Mouse (Mus musculus): ENCODE measurements around the gene Zc3hc1. TPM values are rescaled to one million over a fixed set of nuclear protein-coding genes. Genes with fewer than 3 reads are reported as not detected.
A peak's percentile ranks its signal among the peaks of the same experiment; 100 is the strongest.

Zc3hc1 gene
- total RNA-seq, 2 experiments from 2014 or later, result 24.9 to 26.3 TPM

DNA sequence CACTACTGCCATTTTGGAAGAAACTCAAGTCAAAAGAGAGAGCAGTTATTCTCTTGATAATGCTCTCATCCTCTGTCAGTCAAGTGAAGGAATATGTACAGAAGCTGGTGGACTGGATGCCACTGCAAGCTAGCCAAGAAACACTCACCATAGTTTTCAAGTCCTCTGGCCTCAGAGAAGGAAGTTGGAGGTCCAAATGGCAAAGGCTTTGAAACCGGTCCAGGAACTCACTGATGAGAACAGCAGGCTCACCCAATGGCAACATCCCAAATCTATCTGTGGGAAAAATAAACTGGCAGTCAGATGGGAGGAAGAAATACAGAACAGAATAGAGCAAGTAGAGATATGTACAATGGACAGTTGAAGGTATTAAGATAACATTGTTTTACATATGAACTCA lies 15.0 kb downstream of the Zc3hc1 start:
- DNase-seq (ENCODE audit: low spot score in 2 of 2), result no peak
- intact Hi-C loops (cut with DNase I), result no loop called here

DNA sequence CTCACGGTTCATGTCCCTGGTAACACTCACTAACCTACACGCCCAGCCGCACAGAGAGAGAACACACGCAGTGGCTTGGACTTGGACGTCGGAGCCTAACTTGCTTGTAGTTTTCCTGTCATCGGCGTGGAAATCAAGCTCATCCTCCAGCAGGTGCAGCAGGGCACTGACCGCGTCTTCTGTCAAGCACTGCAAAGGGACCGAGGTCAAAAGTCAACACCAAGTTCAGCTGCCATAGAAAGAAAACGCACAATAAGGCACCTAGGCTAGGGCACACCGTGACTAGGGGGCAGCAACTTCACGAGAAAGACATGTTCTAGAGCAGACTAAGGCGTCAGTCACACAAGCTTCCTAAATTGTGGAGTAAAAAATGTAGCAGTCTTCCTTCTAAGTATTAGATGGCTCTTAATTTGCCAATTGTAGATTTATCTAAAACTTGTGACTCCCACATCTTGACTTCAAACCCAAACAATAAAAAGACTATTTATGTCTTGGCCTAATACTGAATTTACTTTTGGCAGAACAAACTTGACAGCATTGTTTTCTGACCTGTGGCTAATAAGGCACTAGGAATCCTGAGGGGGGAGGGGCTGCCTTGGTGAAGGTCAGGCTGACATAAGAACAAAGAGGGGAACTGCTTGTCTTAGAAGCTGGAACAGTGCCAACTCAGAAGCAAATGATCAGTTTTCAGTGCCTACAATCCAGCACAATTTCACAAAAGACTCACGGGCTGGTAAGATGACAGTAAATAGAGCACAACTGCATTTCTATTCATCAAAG lies 15.9 kb downstream of the Zc3hc1 start:
- intact Hi-C loops (cut with DNase I), result no loop called here
- no peak for DNase-seq (ENCODE audit: low spot score in 2 of 2)

DNA sequence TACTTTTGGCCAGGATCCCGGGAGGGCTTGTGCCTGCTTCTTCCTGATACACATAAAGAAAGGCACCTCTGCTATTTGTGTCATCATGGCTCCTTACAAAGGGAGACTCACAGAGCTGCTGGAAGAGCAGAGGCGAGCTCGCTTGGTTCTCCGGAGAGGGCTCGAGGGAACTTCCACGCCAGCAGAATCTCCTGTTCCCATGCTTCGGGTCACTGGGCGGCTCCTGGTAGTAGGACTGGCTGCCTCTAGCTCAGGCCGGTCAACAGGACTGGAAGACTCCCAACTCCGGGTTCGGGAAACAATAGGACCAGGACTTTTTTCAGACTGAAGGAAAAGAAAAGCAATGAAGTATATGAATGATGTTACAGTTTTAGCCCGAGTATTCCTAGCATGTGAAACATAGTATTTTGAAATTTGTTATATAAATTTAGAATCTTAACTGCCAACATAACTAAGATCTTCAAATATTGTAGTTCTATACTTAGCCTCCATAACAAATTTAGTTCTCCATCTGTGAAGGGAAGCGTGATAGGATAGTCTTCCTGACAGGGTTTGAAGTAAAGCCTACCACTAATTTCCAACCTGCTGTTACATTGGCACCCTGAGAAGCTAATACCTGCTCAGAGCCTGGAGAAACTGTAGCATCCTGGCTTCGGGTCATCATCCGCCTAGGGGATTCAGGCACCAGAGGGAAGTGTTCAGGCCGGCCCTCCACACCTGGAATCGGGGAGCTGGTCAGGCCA lies 18.0 kb downstream of the Zc3hc1 start:
- intact Hi-C loops (cut with DNase I), result no loop called here
- peak in 1 of 2 experiments; percentile 14 for DNase-seq (ENCODE audit: low spot score in 2 of 2)

DNA sequence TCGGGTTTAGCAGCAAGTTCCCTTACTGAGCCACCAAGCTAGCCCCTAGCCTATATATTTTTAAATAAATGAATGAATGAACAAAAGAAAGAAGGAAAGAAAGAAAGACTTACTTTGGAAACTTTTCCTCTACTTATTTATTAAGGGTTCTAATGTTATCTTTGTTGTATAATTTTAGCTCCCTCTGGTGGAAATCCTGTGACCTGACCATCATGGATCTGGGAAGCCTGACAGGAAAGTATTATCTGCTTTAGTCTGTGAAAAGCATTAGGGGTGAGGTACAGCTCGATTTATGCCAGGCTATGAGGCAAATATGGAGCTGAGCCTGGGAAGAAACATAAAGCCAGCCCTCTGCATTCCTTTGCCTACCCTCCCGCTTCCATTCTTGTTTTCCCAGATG lies 21.5 kb downstream of the Zc3hc1 start:
- DNase-seq (ENCODE audit: low spot score in 2 of 2), result no peak
- intact Hi-C loops (cut with DNase I), result no loop called here

DNA sequence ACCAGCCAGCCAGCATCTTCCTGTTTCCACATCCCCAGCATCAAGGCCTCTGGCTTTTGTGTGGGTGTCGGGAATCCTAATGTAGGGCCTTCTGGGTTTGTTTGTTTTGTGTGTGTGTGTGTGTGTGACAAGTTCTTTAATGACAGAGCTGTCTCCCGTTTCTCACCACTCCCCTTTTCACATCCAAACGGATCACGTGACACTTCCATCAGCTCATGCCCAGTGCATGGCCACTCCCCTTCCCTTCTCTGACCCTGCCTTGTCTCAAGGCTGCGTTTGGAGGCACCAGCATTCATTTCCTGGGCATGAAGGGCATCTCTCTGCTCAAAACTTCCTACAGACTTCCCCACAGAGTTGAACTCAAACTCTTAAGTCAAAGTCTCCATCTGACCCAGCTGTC lies 27.0 kb downstream of the Zc3hc1 start:
- no peak for DNase-seq (ENCODE audit: low spot score in 2 of 2)
- intact Hi-C loops (cut with DNase I), result no loop called here

DNA sequence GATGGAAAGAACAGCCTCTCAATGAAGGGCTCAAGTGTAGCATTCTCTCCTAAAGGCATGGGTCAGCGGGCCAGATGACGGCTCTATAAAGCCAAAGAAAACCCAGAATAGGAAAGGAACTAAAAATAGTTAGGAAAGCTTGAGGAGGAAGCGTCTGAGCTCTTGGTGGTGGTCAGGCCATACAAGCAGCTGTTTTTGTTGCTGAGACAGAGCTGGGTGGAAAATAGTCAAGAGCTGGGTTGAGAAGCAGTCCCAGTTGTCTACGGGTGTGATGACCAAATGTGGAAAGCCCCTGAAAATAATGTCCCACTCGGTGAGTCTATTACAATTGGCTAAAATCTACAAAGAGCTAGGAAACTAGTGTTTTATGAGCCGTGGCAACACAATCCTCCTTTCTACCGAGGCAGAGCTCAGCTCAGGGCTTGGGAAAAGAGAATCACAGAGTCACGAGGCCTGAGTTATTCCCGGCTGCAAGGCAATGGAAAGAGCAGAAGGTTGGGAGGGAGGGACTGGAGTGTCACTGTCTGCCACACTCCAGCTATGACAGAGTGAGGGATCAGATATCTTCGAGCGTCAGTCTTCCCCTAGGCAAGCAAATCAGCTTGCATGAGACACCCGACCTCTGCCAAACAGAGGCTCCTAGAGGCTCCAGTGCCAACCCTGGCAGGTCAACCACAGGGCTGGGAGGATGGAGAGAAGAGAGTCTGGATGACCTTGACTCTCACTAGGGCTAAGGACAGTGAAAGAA lies 30.9 kb downstream of the Zc3hc1 start:
- intact Hi-C loops (cut with DNase I), result loop anchor here (5.0 kb wide), 2 partner anchors 153 to 268 kb away; no protein-coding TSS in a partner anchor
- DNase-seq (ENCODE audit: low spot score in 2 of 2), result no peak

DNA sequence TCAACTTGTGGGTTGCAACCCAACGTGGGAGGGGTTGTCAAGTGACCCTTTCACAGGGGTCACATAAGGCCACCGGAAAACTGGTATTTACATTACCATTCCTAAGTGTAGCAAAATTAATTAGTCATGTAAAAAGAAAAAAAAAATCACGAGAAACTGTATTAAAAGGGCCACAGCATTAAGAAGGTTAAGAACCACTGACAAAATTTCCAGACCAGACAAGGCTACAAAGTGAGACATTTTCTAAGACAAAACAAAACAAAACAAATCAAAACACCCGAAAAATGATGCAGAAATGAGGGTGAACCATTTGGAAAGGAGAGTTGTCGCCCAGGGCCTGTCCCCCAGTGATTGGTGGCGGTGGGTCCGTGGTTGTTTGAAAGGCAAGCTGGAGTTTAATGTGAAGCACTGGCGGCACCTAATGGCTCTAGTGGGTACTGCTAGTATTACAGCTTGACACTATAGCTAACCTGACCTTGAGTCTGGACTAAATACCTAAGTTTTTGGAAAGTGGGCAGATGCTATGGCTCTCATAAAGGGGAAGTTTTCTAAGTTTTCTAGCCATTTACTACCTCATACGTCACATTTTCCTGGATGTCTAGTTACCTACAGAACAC lies 33.2 kb downstream of the Zc3hc1 start:
- intact Hi-C loops (cut with DNase I), result loop anchor here (5.0 kb wide), 2 partner anchors 150 to 265 kb away; no protein-coding TSS in a partner anchor
- DNase-seq (ENCODE audit: low spot score in 2 of 2), result peak; percentile 56 to 71

DNA sequence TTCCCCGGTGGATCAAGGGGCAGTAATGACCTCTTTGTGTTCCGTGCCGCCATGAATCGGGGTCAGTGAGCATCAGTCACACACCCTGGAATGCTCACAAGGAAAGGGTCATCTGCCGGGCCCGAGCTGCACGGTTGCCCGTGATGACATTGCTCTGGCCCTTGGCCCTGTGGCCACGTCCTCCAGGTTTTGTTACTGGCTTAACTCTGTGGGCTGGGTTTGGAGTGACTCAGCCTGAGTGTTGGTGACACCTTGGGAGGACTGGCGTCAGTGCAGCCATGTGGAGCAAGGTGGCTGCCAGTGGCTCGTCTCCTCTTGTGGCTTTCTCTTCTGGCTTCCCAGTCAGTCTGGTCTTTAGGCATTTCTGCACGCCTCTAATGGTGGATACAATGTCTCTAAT lies 34.1 kb downstream of the Zc3hc1 start:
- intact Hi-C loops (cut with DNase I), result loop anchor here (5.0 kb wide), 2 partner anchors 149 to 264 kb away; no protein-coding TSS in a partner anchor
- no peak for DNase-seq (ENCODE audit: low spot score in 2 of 2)

DNA sequence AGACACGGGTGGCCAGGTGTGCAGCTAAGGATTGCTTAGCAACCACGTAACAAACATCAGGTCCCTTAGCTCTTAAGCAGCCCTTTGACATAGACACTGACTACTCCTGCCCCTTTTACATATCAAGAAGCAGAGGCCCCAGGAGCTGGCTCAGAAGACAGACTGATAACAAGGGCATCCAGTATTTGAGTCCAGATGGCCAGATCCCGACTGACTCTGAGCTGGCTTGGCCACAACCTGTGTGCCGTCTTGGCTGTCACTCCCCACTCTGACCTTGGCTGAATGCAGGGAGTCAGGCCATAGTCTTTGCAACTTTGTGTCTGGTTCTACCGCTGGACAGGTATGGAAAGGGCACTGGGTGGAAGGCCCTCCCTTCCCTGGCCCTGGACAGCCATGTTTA lies 34.7 kb downstream of the Zc3hc1 start:
- intact Hi-C loops (cut with DNase I), result loop anchor here (5.0 kb wide), 2 partner anchors 149 to 264 kb away; no protein-coding TSS in a partner anchor

DNA sequence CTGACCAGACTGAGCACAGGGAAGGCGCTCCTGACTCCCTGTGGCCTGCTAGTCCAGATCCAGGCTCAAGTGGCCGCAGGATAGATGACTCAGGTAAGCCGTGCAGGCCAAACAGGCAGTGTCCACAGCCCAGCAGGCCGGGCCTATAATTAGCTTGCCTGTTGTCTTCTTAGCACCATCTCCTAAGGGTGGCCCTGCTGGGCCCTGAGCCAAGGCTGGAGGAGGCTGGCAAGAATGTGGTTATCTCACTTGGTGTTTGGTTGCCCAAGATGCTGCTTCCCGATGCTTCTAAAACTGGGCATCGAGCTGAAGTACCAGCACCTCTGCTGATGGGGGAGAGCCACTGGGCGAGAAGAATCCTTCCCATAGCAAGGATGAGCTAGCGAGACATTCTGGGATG lies 35.1 kb downstream of the Zc3hc1 start:
- intact Hi-C loops (cut with DNase I), result loop anchor here (5.0 kb wide), 2 partner anchors 148 to 263 kb away; no protein-coding TSS in a partner anchor
- no peak for DNase-seq (ENCODE audit: low spot score in 2 of 2)

More for the DNA sequence above, 34.7 kb downstream of the Zc3hc1 start:
- no peak for DNase-seq (ENCODE audit: low spot score in 2 of 2)

DNA sequence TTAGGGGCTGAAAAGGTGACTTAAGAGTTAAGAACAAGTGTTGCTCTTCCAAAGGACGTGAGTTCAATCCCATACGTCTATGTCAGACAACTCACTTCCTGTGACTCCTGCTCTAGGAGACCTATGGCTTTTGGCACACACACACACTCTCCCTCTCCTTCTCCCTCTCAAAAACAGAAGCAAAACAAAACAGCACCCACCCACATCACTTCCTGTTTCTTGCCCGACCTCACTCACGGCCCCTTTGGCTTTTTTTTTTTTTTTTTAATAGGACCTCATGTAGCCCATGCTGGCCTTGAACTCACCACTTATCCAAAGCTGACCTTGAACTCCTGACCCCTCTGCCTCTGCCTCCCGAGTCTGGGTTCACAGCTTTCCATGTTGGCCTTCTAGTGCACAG lies 36.1 kb downstream of the Zc3hc1 start:
- intact Hi-C loops (cut with DNase I), result loop anchor here (5.0 kb wide), 2 partner anchors 147 to 262 kb away; no protein-coding TSS in a partner anchor
- no peak for DNase-seq (ENCODE audit: low spot score in 2 of 2)

DNA sequence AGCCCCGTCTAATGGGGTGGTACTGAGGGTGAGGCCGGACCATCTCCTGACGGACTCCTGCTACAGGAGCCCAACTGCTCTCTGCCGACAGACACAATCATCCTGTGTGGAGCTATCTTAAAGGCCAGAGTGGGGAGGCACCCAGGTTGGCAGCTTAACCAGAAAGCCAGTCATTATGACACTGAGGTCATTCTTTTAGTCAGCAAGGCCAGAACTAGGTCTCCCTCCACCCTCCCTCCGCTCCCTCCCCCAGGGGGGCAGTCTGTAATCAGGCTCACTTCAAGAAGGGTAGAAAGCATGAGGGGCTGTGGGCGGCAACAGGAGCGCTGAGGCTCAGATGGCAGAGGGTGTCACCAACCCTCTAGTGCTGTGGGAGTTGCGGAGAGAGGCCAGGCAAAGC lies 37.2 kb downstream of the Zc3hc1 start:
- DNase-seq (ENCODE audit: low spot score in 2 of 2), result no peak
- intact Hi-C loops (cut with DNase I), result no loop called here

DNA sequence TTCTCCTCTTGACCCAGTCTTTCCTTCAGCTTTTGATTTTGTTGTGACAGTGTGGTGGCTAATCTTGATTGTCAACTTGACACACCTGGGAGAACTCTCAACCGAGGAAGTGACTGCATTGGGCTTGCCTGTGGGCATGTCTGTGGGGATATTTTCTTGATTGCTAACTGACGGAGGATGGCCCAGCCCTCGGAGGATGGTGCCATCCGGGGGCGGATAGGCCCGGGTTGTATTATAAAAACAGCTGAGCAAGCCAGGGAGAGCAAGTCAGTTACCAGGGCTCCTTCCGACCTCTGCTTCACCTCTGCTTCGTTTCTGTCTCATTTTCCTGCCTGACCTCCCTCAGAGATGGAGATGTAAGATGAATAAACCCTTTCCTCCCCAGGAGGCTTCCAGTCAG lies 38.1 kb downstream of the Zc3hc1 start:
- no peak for DNase-seq (ENCODE audit: low spot score in 2 of 2)
- intact Hi-C loops (cut with DNase I), result no loop called here

DNA sequence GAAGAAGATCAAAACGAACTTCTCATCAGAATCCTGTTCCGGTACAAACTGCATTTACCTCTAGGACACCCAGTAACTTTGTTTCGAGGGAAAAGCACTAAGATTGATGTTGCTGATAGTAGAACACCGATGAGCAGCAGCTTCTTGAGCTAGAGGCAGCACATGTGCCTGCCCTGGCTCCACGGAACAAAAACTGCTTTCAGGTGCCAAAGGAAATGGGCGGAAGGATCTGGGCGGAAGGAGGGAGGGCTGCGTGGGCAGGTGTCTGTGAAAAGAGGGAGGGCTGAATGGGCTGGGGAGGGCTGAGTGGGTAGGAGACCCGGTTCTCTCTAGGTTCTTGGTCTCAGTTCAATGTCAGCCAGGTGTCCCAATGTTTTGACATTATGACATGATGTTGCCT lies 39.5 kb downstream of the Zc3hc1 start:
- intact Hi-C loops (cut with DNase I), result no loop called here
- DNase-seq (ENCODE audit: low spot score in 2 of 2), result no peak

DNA sequence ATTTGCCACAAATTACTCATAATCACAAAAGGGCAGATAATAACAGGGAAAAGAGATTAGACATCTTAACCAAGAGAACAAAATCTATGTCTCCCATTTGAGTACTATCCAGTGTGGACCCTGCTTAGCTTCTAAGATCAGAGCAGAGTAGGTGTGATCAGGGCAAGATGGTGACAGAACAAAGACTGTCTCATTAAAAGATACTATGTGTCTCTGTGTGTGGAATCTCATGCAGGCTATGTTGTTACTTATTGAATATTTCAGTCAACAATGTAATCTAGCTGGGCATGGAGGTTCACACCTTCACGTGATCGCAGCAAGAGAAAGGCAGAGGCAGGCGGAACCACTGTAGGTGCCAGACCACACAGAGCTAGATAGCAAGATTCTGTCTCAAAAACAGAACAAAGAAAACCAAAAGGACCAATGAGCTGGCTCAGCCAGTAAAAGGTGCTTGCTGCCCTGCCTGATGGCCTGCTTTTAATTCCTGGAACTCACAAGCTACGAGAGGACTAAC lies 43.5 kb downstream of the Zc3hc1 start:
- DNase-seq (ENCODE audit: low spot score in 2 of 2), result no peak
- intact Hi-C loops (cut with DNase I), result no loop called here

DNA sequence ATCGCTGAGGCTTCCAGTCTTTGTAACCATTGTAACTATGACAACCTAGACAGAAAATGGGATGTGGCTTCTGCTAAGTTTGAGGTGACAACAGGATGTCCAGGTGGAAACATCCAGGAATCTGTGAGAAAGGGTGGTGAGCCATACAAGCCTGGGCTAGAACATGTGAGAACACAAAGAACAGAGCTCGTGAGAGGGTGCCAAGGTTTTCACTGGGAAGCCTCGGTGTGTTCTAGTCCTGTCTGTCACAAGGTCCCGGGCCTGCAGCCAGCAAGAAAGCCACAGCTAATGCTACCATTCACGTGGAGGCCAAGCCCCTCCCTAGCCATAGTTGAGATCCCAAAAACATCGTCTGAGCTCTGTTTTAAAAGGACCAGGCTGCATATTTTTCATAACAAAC lies 44.1 kb downstream of the Zc3hc1 start:
- intact Hi-C loops (cut with DNase I), result no loop called here
- no peak for DNase-seq (ENCODE audit: low spot score in 2 of 2)

DNA sequence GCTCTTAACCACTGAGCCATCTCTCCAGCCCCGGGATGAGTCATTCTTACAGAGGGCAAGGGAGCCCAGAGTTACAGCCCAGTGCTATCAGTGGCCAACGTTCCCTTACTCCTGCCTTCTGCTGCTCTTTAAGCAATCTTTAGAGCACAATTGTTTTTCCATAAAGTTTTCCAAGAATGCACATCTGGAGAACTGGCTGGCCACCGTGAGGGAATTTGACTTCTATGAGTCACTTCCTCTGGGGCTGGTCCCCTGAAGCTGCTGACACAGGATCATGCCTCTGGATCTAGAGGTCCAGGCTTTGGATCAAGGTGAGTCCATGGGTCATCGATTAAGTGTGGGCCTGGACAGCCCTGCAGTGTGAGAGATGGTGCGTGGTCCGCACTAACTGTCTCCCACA lies 46.8 kb downstream of the Zc3hc1 start:
- intact Hi-C loops (cut with DNase I), result no loop called here
- DNase-seq (ENCODE audit: low spot score in 2 of 2), result no peak

DNA sequence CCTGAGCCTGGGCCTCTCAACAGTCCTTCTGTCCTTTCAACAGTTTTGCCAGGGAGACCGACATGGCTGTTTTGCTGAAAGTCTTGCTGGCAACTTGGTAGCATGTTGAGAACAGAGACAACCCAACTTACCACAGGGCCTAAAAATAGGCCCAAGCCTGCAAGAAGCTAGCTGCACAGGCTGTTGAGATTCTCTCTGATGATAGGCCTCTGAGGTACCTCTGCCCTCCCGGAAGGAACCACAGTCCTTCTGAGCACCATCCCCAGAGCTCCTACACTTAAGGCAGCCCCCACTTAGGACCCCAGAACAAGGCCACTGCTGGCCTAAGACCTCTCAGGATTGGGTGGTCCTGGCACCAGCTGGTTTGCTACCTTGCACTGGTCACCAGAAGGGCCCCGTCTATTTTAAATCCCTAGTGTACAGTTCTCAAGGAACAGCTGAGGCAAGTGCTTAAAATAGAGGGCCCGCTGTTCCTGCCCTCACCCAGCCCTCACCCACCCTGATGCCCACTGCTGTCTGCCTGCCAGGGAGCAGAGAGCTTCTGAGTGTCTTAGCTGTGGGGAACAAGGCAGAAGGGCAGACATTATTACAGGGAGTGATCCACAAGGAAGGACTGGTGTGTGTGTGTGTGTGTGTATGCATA lies 50.5 kb downstream of the Zc3hc1 start:
- intact Hi-C loops (cut with DNase I), result no loop called here
- no peak for DNase-seq (ENCODE audit: low spot score in 2 of 2)

DNA sequence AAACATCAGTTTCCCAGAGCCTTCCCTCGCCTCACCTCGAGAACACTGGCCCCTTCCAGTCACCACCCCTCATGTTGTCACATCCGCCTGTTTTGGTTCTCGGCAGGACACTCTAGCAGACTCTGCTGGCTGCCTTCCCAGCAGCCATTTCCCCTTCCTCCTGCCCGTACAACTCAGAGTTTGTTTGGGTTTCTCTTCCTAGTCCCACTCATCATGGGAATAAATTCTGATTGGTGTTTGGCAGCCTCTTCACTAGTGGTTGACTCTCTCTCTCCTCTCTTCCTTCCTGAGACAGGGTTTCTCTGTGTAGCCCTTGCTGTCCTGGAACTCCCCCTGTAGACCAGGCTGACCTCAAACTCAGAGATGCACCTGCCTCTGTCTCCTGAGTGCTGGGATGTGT lies 53.9 kb downstream of the Zc3hc1 start:
- intact Hi-C loops (cut with DNase I), result no loop called here
- DNase-seq (ENCODE audit: low spot score in 2 of 2), result peak in 1 of 2 experiments; percentile 18

Data from left cerebral cortex, postnatal 36 days (tissue).